Mouse (Mus musculus) adipocyte (in vitro differentiated cells): ENCODE measurements around the gene Smap1.

ENCODE experiments used
- DNase-seq: peaks from one replicate; pipeline ENCODE4 v3.0.0-alpha.2; 2016; ENCODE audit warnings: low spot score

The Smap1 gene

GRCm38 (mm10) chr1:23919086-23919485 is 3.0 kb downstream of the Smap1 start:
- no peak for DNase-seq

DNA sequence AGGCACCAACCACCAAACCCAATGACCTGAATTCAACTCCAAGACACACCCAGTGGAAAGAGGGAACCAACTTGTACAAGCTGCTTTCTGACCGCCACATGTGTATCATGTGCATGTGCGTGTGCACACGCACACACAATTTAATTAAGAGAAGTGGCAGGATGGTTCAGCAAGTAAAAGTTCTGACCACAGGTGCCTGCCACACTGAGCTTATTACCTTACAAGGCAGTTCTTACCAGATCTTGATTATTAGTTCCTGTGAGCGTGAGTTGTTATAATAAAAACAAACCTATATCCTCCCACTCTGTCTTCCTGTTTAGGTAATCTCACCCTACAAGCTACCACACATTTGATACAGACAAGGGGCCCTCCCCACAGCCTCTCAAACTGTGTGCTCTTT is 6.6 kb downstream of the Smap1 start:
- no peak for DNase-seq

- peak; percentile 61 for DNase-seq
Observed at GRCm38 (mm10) chr1:23912988-23913387, 9.1 kb downstream of the Smap1 start.

DNA sequence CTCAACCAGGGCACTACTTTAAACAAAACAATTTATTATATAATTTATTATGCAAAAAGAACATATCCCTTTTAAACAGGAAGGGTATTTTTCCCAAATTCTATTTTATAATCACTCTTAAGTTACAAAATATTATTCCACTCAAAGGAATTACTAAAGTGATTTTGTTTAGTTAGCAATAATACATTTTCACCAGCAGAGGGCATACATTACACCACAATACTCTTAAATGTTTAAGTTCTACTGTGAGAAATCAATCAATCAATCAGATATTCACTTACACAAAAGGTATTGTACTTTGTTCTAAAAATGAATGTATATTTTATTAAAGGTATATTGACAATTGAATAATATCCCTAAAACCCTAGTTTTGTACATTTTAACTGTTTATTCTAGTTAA is 16.0 kb downstream of the Smap1 start:
- no peak for DNase-seq

DNA sequence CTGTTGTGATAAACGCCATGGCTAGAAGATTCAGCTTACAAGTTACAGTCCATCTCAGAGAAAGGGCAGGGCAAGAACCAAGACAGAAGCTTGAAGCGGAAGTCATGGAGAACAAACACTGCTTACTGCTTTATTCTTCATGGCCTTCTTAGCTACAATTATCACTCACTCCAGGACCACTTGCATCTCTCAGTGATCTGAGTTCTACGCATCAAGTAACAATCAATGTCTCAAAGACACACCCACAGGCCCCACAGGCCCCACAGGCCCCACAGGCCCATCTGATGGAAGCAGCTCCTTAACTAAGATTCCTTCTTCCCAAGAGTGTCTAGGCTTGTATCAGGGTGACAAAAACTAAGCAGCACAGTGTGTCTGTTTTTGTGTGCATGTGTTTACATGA is 18.8 kb downstream of the Smap1 start:
- no peak for DNase-seq

DNA sequence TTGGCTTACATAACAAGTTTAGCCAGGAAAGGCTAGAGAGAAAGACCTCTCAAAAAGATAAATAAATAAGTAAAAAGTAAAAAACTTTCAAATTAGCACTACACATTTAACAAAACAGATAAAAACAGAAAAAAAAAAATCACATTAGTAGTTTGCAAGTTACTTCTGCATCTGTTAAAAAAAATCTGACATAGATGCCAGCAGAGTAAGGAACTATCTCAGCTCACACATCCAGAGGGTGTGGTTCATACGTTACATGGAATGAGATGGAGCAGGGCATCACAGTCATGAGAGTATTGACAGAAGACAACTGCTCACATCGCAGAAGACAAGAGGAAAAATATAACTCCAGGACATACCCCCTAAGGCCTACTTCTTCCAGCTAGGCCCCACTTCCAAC is 19.4 kb downstream of the Smap1 start:
- no peak for DNase-seq

GRCm38 (mm10) chr1:23899647-23900020 is 22.5 kb downstream of the Smap1 start:
- no peak for DNase-seq

GRCm38 (mm10) chr1:23899020-23899646 is 23.0 kb downstream of the Smap1 start:
- no peak for DNase-seq

- DNase-seq = no peak
Observed at GRCm38 (mm10) chr1:23892072-23892471, 30.0 kb downstream of the Smap1 start.

DNA sequence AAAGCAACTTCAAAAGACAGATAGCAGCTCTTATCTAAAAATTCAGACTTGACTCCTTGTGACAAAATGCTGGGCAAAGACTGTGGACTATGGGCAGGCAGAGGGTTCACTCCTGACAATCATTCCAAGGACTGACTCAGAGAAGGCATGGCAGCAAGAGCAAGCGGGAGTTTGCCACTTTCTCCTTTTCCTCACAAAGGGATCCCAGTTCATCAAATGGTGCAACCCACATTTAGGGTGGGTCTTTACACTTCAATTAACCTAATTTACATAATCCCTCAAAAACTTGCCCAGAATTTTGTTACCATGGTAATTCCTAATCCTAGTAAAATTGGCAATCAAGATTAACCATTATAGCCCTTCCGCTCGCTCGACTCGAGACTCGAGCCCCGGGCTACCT is 37.2 kb downstream of the Smap1 start:
- no peak for DNase-seq

DNA sequence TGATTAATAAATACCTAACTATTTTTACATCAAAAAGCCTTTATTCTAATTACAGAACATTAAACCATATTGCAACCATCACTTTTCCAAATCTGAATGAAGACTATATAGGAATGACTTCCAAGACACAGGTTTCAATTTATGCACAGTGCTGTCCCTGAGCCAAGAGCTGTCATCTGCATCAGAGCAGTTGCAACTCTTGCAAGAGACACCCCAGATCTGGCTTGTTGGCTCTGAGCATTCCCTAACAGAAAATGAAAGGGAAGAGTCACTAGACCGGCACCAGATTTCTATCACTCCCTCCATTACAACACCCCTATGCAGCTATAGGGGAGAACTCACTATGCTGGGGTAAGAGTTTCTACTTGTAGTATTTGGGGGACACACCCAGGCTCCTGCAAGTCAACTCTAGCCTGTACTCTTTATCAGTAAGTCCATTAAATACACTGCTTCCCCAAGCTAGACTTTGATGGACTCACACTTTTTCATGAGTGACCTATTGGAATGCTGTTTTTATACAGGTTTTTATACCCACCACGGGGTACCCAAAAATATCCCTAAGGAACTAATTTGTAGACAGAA is 37.9 kb downstream of the Smap1 start:
- no peak for DNase-seq

DNA sequence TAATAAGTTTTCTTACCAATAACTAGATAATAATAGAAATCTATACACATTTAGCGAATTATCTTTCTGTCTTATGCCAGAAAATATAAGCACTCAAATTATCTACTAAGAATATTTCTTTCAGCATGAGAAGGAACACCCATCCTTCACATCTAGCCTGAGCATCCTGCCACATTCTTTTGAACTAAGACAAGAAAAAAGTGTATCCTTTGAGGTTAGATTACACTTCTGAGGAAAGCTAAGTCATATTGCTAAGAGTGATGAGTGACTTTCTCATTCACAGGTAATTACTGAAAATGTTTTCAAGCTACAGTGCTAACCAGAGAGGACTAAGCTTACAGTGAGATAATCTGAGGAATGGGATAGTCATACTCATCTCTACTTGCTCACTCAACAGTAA is 39.4 kb downstream of the Smap1 start:
- DNase-seq = no peak

DNA sequence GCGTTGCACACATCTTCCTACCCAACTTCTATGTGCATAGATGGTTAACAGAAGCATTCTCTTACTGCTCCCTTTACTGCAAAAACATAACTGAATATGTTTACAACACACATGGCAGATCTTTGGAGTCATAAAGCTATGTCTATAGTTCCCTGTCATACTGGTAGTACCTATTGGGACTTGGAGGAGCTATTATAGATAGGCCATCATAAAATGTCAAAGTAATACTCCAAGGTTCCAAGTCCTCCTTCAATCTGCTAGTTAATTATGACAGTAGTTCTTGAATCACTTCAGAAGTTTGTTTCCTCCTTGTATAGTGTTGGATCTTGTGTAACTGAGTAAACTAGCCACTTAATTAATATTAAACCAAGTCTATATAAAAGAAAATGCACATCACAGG is 49.9 kb downstream of the Smap1 start:
- no peak for DNase-seq

- peak; percentile 33 for DNase-seq
Observed at GRCm38 (mm10) chr1:23867350-23867862, 54.7 kb downstream of the Smap1 start.

DNA sequence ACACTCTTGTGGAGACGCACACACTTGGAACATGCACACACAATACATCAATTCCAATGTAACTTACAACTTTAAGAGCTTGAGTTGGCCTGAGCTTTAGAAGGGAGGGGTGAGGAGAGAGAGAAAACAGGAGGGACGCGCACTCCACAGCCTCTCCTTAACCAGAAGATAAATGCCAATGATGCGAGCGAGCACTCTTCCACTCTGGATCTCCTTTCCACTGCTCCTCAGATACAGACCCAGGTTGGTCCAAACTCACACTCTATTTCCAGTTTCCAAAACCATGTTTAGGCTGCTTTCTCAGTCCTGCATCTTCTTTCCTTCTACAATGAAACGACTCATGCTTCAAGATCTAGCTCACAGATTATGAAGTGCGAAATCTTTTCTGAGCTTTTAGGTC is 56.6 kb downstream of the Smap1 start:
- no peak for DNase-seq

DNA sequence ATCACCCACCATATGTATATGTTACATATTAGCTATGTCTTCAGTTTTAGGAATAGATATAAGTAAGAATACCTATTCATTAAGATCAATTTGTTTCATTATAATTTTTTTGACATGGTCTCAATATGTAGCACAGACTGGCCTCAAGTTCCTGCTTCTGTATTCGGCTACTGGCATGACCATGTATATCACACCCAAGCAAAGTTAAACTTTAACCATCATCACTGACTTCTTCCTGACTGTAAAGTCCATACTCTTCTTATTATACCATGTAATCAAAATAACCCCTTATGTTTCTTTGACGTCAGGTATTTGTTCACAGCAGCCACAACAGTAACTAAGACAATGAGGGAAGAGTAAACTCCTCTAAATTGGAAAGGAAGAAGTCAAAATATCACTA is 61.2 kb downstream of the Smap1 start:
- DNase-seq = no peak

- no peak for DNase-seq
Observed at GRCm38 (mm10) chr1:23855623-23856022, 66.5 kb downstream of the Smap1 start.

DNA sequence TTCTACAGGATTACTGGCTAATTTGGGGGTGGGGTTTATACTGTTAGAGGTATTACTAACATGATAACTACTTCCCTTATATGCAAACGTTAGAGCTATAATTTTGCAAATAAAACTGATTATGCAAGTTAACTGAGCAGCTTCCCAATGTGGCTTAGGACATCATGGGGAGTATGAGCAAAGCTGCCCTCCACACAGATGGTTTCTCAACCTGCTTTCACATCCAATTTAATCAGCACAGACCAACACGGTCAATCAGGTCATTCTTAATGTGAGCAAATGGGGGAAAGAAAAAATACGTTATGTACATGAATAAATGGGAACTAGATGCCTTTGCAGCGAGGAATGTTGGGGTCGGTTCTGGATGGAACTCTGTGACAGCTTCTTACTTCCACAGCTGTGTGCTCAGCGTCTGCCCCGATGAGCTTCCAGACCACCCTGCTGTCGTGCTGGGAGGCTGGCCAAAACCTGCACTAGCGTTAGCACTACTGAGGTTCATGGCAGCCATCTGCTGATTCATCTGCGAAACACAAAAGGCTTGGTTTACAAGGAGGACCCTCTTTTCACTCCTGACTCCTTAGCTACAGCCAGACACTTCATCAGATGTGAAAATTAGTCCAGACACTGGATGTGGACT is 76.0 kb downstream of the Smap1 start:
- no peak for DNase-seq

GRCm38 (mm10) chr1:23845007-23845406 is 77.1 kb downstream of the Smap1 start:
- no peak for DNase-seq

DNA sequence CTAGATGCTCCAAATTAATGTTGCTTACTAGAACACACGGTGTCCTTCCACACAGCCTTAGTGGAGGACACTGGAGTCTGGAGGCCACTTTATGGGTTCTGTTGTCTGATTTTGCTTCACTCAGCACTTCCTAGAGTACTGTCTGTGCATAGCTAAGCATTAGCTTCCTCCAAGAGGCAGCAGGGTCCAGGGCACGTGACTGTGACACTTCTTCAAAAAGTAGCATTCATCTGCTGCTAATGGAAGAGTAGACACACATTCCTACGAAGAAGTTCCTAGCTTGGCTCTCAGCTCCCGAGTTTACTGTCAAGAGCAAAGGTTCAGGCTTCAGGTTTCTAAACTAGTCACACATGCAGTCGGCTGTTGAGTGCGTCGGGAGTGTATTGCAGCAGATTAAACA is 78.3 kb downstream of the Smap1 start:
- DNase-seq = no peak

- DNase-seq = no peak
Observed at GRCm38 (mm10) chr1:23842629-23843028, 79.5 kb downstream of the Smap1 start.

- DNase-seq = no peak
Observed at GRCm38 (mm10) chr1:23840924-23841323, 81.2 kb downstream of the Smap1 start.

GRCm38 (mm10) chr1:23836630-23837029 is 85.5 kb downstream of the Smap1 start:
- DNase-seq = no peak

DNA sequence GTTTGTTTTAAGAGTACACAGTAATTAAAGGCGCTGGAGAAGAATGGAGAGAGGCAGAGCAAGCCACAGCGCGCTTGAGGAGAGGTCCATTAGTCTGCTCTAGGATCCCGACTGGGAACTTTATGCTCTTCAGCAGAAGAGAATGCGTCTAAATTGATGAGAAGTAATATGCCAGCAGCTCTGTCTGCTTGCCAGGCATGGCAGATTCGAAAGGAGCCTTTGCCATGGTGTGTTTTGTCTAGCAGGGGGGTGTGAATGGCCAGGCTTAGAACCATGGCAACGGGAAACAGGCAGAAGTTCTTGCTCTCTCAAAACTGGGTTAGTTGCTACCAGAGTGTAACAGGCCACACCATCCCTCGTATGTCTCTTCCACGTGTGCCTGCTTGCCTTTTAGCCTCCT is 87.3 kb downstream of the Smap1 start:
- no peak for DNase-seq
